Mouse (Mus musculus) testis, adult 2 months (tissue): Measurements from ENCODE around the gene Mmd2.

Experiments
- CTCF ChIP-seq: fragments of 200-500 bp; IDR thresholded peaks from 2 replicates; pipeline ENCODE4 v1.5.1; 2012; ENCODE audit warnings: low read depth, mild to moderate bottlenecking, inconsistent platforms, low read length, moderate library complexity; ENCODE audit not compliant: control insufficient read depth, insufficient read depth, insufficient replicate concordance
- POLR2A ChIP-seq: fragments of 200-500 bp; IDR thresholded peaks from 2 replicates; pipeline ENCODE4 v1.6.1; 2012; ENCODE audit warnings: low read depth, mild to moderate bottlenecking, inconsistent platforms, low read length, moderate library complexity; ENCODE audit not compliant: control insufficient read depth

DNA sequence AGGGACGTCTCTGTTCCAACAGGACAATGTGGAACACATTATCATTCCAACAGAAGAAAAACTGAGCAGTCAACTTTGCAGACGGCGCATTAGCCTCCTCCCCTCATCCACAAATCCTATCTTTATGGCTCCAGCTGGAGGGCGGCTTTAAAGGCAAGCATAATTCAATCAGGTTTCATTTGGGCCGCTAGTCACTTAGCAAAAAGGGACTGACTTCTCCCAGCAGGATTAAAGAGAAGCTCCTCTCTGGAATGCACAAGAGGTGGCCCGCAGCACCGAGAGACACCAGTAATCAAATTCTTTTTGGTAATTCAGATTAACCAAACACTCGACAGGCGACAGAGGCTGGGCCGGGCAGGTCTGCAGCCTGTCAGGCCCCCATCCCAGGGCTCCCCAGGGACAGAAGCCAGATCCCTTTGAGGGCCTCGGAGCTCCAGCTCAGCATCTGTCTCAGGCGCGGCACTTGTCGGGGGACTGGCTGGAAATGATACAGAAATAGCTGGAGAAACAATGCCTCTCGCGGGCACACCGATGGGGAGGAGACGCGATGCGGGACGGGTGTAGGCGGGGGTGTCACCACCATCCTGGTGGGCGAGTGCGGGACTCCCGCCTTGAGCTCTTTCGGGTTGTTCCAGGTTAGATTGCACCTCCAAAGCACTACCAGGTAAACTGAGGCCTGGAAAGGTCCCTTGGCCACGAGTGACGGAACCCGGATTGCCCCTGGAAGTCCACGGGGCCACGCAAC, 58.5 kb downstream of the Mmd2 start:
- TF ChIP-seq POLR2A (no peak), CTCF (no peak)
